Mouse (Mus musculus): Measurements from ENCODE around the gene Rangrf. TPM values are rescaled to one million over a fixed set of nuclear protein-coding genes. Genes with fewer than 3 reads are reported as not detected.

Rangrf gene
- 21.1 and 40.6 TPM in 2 replicates for polyA plus RNA-seq (2012; rRNA removed; ENCODE audit: low replicate concordance)

GRCm38 (mm10) chr11:68975085-68975484 is at the start of gene Rangrf:
Gene Rangrf, minus strand, starts transcription at chr11:68975185.

GRCm38 (mm10) chr11:69015644-69016441 is 40.9 kb upstream of the Rangrf start, which contains the start of gene Ctc1:
Gene Ctc1, plus strand, starts transcription at chr11:69015911.

GRCm38 (mm10) chr11:69008182-69009121 is 33.5 kb upstream of the Rangrf start, which contains the start of gene Pfas:
Gene Pfas, minus strand, starts transcription at chr11:69008460.

GRCm38 (mm10) chr11:68967337-68968282 is 7.4 kb downstream of the Rangrf start, which contains the start of gene Slc25a35:
Gene Slc25a35, plus strand, starts transcription at chr11:68968131.

GRCm38 (mm10) chr11:68957308-68957707 is 17.7 kb downstream of the Rangrf start, which contains the start of gene Arhgef15:
Gene Arhgef15, minus strand, starts transcription at chr11:68957480.

GRCm38 (mm10) chr11:68926981-68927380 is 48.0 kb downstream of the Rangrf start, which contains the start of gene Odf4:
Gene Odf4, minus strand, starts transcription at chr11:68927081.

Other genes with a start within 250 kb of the Rangrf start
- 72.8 and 73.3 TPM in 2 replicates for gene Ndel1, start 103.3 kb downstream of the Rangrf start, polyA plus RNA-seq (2012; rRNA removed; ENCODE audit: low replicate concordance)
- not detected in 2 replicates for gene Rnf222, start 86.6 kb downstream of the Rangrf start, polyA plus RNA-seq (2012; rRNA removed; ENCODE audit: low replicate concordance)
- gene Rpl26, start 73.6 kb downstream of the Rangrf start, polyA plus RNA-seq (2012; rRNA removed; ENCODE audit: low replicate concordance), result 1,054 and 2,025 TPM in 2 replicates
- 0.24 and 0.30 TPM in 2 replicates for gene Odf4, start 48.1 kb downstream of the Rangrf start, polyA plus RNA-seq (2012; rRNA removed; ENCODE audit: low replicate concordance)
- gene Arhgef15, start 17.7 kb downstream of the Rangrf start, polyA plus RNA-seq (2012; rRNA removed; ENCODE audit: low replicate concordance), result 51.6 and 87.1 TPM in 2 replicates
- gene Slc25a35, start 7.1 kb downstream of the Rangrf start, polyA plus RNA-seq (2012; rRNA removed; ENCODE audit: low replicate concordance), result 56.5 and 113 TPM in 2 replicates
- 10.0 and 25.2 TPM in 2 replicates for gene Pfas, start 33.3 kb upstream of the Rangrf start, polyA plus RNA-seq (2012; rRNA removed; ENCODE audit: low replicate concordance)
- 28.6 and 48.0 TPM in 2 replicates for gene Ctc1, start 40.7 kb upstream of the Rangrf start, polyA plus RNA-seq (2012; rRNA removed; ENCODE audit: low replicate concordance)
- gene Aurkb, start 70.5 kb upstream of the Rangrf start, polyA plus RNA-seq (2012; rRNA removed; ENCODE audit: low replicate concordance), result 4.3 and 22.5 TPM in 2 replicates
- gene Borcs6, start 84.5 kb upstream of the Rangrf start, polyA plus RNA-seq (2012; rRNA removed; ENCODE audit: low replicate concordance), result 16.4 and 22.0 TPM in 2 replicates
- 15.9 and 42.3 TPM in 2 replicates for gene Tmem107, start 95.6 kb upstream of the Rangrf start, polyA plus RNA-seq (2012; rRNA removed; ENCODE audit: low replicate concordance)
- gene Vamp2, start 113.3 kb upstream of the Rangrf start, polyA plus RNA-seq (2012; rRNA removed; ENCODE audit: low replicate concordance), result 99.7 and 132 TPM in 2 replicates
- 20.2 and 56.0 TPM in 2 replicates for gene Per1, start 120.0 kb upstream of the Rangrf start, polyA plus RNA-seq (2012; rRNA removed; ENCODE audit: low replicate concordance)
- gene Hes7, start 145.2 kb upstream of the Rangrf start, polyA plus RNA-seq (2012; rRNA removed; ENCODE audit: low replicate concordance), result 0.14 and 0.26 TPM in 2 replicates
- 0.90 and 2.0 TPM in 2 replicates for gene 9130213A22Rik, start 147.4 kb upstream of the Rangrf start, polyA plus RNA-seq (2012; rRNA removed; ENCODE audit: low replicate concordance)
- 0.44 and 1.8 TPM in 2 replicates for gene Aloxe3, start 150.7 kb upstream of the Rangrf start, polyA plus RNA-seq (2012; rRNA removed; ENCODE audit: low replicate concordance)
- gene Alox12b, start 181.8 kb upstream of the Rangrf start, polyA plus RNA-seq (2012; rRNA removed; ENCODE audit: low replicate concordance), result 0.06 TPM in 1 of 2 replicates, not detected in the other
- not detected in 2 replicates for gene Alox8, start 222.7 kb upstream of the Rangrf start, polyA plus RNA-seq (2012; rRNA removed; ENCODE audit: low replicate concordance)